Mouse (Mus musculus) ovary, postnatal 14 days (tissue): ENCODE results near the gene Mroh3.

Experiments
- DNase-seq: peaks from one replicate; pipeline ENCODE4 v3.0.0; 2022; ENCODE audit warnings: low spot score

Mroh3 gene

GRCm38 (mm10) chr1:136212803-136213202 lies at the start of gene Mroh3:
Gene Mroh3 (minus strand): TSS chr1:136212828.
- DNase-seq, result no peak

GRCm38 (mm10) chr1:136260635-136261238 lies 48.1 kb upstream of the Mroh3 start, which contains the start of gene Gpr25:
Gene Gpr25 (minus strand): TSS chr1:136260873.
- DNase-seq, result no peak

GRCm38 (mm10) chr1:136259893-136260634 lies 47.4 kb upstream of the Mroh3 start:
- peak; percentile 14 for DNase-seq

DNA sequence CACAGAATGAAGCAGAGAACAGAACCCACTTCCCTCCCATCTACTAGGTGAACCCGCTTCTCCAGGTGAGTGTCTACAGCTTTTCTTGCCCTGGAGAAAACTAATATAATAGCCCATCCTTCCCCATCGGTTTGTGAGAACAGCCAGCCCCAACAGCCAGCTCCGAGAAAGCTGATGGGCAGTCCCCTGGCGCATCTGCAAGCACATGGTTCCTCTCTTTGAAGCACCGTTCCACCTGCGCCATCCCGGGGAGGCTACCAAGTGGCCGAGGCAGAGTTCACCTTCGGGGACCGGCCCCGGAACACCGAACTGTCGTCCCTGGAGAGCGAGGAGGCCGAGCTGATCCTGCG lies 46.9 kb upstream of the Mroh3 start:
- DNase-seq, result no peak

DNA sequence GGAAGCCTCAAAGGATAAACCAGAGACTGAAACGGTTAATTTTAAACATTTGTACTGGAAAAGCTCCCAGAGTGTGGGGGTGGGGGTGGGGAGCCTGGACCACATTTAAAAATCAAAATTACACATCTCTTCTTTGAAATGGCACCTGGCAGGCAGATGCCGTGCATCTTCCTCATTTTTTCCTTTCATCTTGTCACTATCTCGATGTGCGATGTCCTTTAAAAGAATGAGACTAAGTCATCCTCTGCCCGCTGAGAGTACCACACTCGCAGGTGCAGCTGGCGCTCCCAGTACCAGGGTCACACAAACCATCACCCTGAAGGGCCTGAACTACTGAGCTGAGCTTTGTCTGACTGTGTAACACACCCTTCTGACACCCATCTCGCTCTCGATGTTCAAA lies 45.9 kb upstream of the Mroh3 start:
- no peak for DNase-seq

- no peak for DNase-seq
Observed at GRCm38 (mm10) chr1:136255657-136256056, 43.0 kb upstream of the Mroh3 start.

DNA sequence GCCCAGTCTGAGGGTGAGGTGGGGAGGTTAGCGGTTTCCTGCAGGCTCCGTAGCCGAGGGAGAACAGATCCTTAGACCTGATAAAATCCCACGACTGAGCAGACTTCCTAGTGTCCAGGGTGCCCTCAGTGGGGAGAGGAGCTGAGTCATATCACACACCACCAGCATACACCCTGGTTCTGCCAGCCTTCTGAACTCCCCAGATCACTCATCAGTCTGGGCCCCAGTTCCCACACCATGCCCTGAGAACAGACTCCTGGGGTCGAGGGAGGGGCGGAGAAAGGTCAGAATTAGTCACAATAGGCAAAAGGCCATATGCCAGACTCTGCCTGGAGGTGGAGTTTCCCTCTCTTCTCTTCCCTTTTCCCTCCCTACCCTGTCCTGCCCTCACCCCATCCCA lies 42.5 kb upstream of the Mroh3 start:
- no peak for DNase-seq

- DNase-seq, result no peak
Observed at GRCm38 (mm10) chr1:136254503-136255065, 42.0 kb upstream of the Mroh3 start.

- DNase-seq, result no peak
Observed at GRCm38 (mm10) chr1:136253472-136253871, 40.8 kb upstream of the Mroh3 start.

GRCm38 (mm10) chr1:136249662-136250061 lies 37.0 kb upstream of the Mroh3 start:
- no peak for DNase-seq

DNA sequence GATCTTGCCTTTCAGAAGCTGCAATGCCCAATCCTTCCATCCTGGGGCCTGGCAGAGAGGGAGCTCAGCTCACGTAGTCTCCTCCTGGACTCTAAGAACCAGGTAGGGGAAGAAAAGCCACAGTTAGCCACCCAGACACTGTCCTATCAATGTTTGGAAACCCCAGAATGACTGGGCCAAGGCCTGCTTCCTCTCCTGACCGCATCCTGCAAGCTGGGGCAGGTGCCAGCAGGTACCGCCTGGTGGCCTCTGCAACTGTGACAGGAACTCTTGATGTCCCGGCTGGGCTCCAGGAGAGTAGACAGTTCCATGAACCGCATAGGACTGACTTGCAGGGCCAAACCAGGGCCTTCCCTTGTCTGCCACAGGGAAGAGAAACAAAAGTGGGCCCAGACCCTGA lies 34.8 kb upstream of the Mroh3 start:
- DNase-seq, result no peak

GRCm38 (mm10) chr1:136244469-136244868 lies 31.8 kb upstream of the Mroh3 start:
- DNase-seq, result no peak

DNA sequence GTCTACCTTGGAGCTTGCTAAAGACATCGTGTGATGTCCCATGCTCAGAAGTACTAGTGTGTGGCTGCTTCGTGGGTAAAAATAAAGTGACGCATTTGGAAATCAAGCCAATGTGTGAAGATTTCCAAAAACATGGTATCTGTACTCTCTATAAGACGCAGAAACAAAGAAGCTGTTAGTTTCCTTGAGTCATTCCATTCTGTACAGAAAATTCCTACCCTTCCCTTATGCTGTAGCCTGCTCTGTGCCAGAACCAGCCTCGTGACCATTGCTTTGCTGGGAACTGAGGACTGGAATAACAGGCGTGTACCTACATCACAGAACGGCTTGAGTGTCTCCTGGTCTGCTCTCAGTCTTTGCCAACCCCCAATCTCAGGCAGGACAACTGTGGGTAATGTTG lies 29.2 kb upstream of the Mroh3 start:
- no peak for DNase-seq

DNA sequence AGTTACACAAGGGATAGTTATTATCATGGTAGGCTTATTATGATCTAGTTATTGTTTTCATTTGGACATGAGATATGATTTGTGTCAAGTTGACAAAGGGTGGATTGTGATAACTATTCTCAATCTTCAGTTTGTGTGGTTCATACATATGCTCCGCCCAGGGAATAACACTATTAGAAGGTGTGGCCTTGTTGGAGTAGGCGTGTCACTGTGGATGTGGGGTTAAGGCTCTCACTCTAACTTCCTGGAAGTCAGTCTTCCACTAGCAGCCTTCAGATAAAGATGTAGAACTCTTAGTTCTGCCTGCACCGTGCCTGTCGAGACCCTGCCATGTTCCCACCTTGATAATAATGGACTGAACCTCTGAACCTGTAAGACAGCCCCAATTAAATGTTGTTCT lies 25.9 kb upstream of the Mroh3 start:
- no peak for DNase-seq

DNA sequence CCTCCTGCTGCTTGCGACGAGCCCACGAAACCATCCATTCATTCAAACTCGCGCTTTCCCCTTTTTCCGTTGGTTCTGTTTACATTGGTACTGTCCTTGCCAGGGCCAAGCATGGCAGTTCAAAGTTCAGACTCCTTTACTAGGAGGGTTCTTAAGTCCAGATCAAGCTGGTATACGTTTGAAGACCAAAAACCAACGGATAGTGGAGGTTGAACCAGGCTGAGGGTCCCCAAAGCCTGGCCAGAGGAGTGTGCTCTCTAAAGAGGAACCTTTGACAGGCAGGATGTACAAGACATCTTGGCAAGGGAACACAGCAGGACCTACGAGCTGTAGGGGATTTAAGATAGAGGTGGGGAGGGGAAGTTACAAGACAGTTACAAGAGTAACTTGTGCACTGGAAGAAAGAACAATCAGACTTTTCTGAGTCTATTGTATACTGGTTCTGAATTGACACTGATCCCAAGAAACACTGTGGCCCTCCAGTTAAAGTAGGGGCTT lies 22.0 kb upstream of the Mroh3 start:
- DNase-seq, result no peak

DNA sequence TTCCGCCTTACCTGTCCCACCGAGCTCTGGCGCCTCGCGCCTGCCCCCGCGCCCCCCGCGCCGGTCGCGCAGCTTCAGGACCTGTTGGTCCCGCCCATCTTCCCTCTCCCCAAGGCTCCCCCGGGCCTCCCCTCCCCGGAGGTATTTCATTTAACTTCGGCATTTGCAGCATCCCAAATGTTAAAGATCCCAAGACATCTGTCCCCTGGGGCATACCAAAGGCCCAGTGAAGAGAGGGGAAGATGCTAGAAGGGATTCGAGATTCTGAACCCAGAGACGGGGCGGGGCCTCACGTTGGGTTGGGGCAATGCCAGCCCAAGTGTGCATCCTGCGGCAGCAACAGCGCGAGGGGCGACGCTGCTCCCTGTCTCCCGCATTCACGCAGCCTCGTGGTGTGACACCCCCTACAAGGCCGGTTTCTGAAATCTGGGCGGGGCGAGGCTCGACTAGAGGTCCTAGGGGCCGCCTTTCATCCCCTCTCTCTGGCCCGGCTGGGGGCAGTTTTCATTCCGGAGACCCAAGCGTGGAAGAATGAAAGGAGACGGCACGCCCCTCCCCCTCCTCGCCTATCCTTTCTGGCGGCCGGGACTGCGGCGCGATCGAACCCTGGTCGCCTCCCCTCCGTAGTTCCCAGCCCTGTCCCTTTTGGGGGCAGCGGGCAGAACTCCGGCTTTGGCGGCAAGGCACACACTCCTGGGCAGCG lies 21.4 kb upstream of the Mroh3 start, which contains the start of gene Inava:
Gene Inava (minus strand): TSS at position 373 of the 703 bp plus-strand sequence.
- no peak for DNase-seq

DNA sequence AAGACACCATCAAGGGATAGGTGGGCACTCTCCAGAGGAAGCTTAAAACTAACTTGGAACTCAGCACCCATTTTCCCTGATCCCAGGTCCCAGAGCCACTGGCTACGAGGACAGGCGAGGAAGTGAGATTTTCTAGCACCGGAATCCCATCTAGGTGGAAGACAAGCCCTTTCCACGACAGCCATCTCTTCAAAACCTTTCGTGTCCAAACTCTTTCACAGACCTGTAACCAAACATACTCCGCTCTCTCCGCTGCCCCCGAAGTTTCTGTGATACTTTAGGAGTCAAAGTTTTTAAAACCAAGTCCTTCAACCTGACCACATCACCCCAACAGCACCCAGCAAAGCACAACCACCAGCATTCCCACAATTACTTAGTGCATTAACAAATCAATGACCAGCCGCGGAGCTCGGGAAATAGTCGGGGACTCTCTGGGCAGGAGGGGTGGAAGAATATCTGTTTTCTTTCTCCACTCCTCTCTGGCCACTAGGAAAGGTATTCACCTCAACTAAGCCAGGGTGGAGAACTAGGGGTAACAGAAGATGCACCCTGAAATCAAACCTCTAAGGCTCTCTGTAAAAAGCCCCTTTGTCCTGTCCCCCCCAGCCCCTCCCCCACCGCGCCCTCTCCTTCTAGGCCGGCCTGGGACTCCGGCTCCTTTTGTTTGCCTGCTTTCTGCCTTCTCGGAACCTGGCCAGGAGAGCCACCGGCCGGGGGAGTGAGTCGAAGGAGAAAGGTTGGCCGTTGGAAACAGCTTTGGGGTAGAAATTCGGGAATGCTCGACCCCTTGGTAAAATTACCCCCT lies 20.6 kb upstream of the Mroh3 start:
- no peak for DNase-seq

GRCm38 (mm10) chr1:136232285-136232926 lies 19.8 kb upstream of the Mroh3 start:
- no peak for DNase-seq

DNA sequence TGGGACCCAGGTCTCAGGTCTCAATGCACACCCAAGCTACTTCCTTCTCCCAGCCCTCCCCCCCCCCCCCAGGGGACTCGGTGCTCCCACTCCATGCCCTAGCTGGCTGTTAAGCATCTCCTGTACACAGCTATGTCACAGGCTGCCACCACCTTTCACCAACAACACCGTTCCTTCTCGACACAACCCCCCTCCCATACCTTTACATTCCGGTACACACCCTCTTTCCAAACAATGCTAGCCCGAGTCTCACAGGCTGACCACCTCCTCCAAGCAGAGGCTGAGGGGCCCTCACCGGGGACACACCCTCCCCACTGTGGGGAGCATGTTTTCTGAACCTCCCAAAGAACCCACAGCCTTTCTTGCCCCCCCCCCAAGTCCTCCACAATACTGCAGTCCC lies 19.0 kb upstream of the Mroh3 start:
- no peak for DNase-seq

DNA sequence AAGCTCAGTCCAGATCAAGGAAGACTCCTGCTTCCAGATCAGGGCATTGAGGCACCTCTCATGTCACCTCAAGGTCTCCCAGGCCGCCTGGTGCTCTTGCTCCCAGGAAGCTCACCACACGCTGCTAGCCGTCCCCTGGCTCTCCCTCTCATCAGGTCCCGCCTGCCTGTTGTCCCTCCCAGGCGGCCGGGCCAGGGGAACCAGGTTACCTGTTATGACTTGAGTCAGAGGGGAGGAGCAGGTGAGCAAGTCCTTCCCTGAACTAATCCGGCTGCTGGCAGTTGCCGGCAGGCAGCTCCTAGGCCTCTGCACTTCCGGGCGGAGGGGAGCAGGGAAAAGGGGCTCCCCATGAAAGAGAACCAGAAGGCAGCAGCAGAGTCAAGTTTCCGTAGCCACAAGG lies 17.6 kb upstream of the Mroh3 start:
- DNase-seq, result no peak

- DNase-seq, result no peak
Observed at GRCm38 (mm10) chr1:136229040-136229373, 16.4 kb upstream of the Mroh3 start.
